In genomic region chr5:65336075-65336355, GRCm38 (mm10) we compare ENCODE assay signal across 9 mouse cellular contexts. TPM values are rescaled to one million over a fixed set of nuclear protein-coding genes. Genes with fewer than 3 reads are reported as not detected.
DNase-seq lines count a peak whose midpoint lies in the region; ATAC-seq and TF ChIP-seq lines count a peak whose summit lies in the region.
"Had no signal": no experiment of that assay in that cellular context is flagged by ENCODE, and none has a peak within 500 bp of the region (broad histone marks: within the 10 kb centered on the region; RNA-seq: fewer than 3 reads in every experiment).

No protein-coding gene starts in this region.

- no peak for TF ChIP-seq CTCF in G1E (IDR thresholded peaks at IDR 0.05; ENCODE audit: low read depth, low read length)

- no peak for ATAC-seq in heart, embryonic 16.5 days (replicated peaks; ENCODE audit: extremely low read depth, insufficient read depth, low FRiP score)
- ATAC-seq in G1E (ENCODE audit: extremely low read depth, insufficient number of reproducible peaks, low FRiP score, poor library complexity, severe bottlenecking): no peak

- peak overlapping the region; percentile 100 for H3K4me3 ChIP-seq in heart, embryonic 16.5 days (ENCODE audit: low read length)
- peak overlapping the region; percentile 94; the same call in 1 of the 2 replicates for H3K4me3 ChIP-seq in G1E (ENCODE audit: low read depth, low read length)
- peak overlapping the region; percentile 96 for H3K4me3 ChIP-seq in hindbrain, embryonic 10.5 days
- H3K4me3 ChIP-seq in midbrain, embryonic 10.5 days: peak overlapping the region; percentile 84

- H3K9ac ChIP-seq in heart, embryonic 16.5 days (ENCODE audit: low read length): no peak overlapping the region; the same call in 1 of the 2 replicates

- H3K36me3 ChIP-seq in heart, embryonic 16.5 days (ENCODE audit: control insufficient read depth, insufficient read depth): peaks cover 4% of the 10 kb centered on the region; the same call in 1 of the 2 replicates
- peaks cover 29% of the 10 kb centered on the region for H3K36me3 ChIP-seq in G1E (replicated peaks)
- H3K36me3 ChIP-seq in hindbrain, embryonic 10.5 days: peaks cover 28% of the 10 kb centered on the region
- H3K36me3 ChIP-seq in midbrain, embryonic 10.5 days: peaks cover 28% of the 10 kb centered on the region

- no peak for DNase-seq in heart, postnatal 14 days
- DNase-seq in G1E (ENCODE audit: low spot score): no peak
- no peak for DNase-seq in hindbrain, embryonic 10.5 days (ENCODE audit: low spot score)
- DNase-seq in midbrain, embryonic 10.5 days (ENCODE audit: low spot score): no peak
- no peak for DNase-seq in T-cell, adult 2 months (ENCODE audit: low spot score)
- no peak for DNase-seq in left cerebral cortex, postnatal 4 days
- no peak for DNase-seq in kidney, postnatal 25 days

- 0 out of 2 replicates have a peak, but pooled peaks cover 8% of the 10 kb centered on the region for H3K4me1 ChIP-seq in heart, embryonic 16.5 days (ENCODE audit: control insufficient read depth, insufficient read depth, low read length)
- peaks cover 24% of the 10 kb centered on the region for H3K4me1 ChIP-seq in G1E (ENCODE audit: insufficient read depth, low read depth, low read length)
- peaks cover 12% of the 10 kb centered on the region for H3K4me1 ChIP-seq in hindbrain, embryonic 10.5 days (replicated peaks)
- H3K4me1 ChIP-seq in midbrain, embryonic 10.5 days: peaks cover 20% of the 10 kb centered on the region

- intact Hi-C loops in heart, postnatal 14 days (cut with DNase I): loop anchor here (2.0 kb wide), 1 partner anchor 55 kb away; the partner anchor contains the start of genes Lias and Rpl9
- intact Hi-C loops in left cerebral cortex, postnatal 4 days (cut with DNase I): no loop called here

- H3K9me3 ChIP-seq in heart, embryonic 16.5 days (replicated peaks; ENCODE audit: control insufficient read depth, low read length): no peaks in the 10 kb centered on the region
- H3K9me3 ChIP-seq in G1E (replicated peaks): no peaks in the 10 kb centered on the region
- no peaks in the 10 kb centered on the region for H3K9me3 ChIP-seq in hindbrain, embryonic 10.5 days
- H3K9me3 ChIP-seq in midbrain, embryonic 10.5 days (replicated peaks): no peaks in the 10 kb centered on the region

- H3K4me2 ChIP-seq in heart, embryonic 16.5 days (ENCODE audit: low read depth, low read length): peak overlapping the region; percentile 91

- 22% methylated on average over 4 of the region's 4 CpGs for whole genome bisulfite sequencing in heart, embryonic 16.5 days
- WGBS in hindbrain, embryonic 10.5 days: 37% methylated on average over 4 of the region's 4 CpGs
- WGBS in midbrain, embryonic 10.5 days: 38% methylated on average over 4 of the region's 4 CpGs

- no peaks in the 10 kb centered on the region for H3K27me3 ChIP-seq in heart, embryonic 16.5 days (ENCODE audit: control insufficient read depth, insufficient read depth, low read length)
- H3K27me3 ChIP-seq in G1E (ENCODE audit: insufficient read depth, low read length): peaks cover 8% of the 10 kb centered on the region; the same call in 1 of the 2 replicates
- no peaks in the 10 kb centered on the region for H3K27me3 ChIP-seq in hindbrain, embryonic 10.5 days (ENCODE audit: insufficient read depth, poor library complexity, severe bottlenecking)
- H3K27me3 ChIP-seq in midbrain, embryonic 10.5 days (ENCODE audit: low read depth, poor library complexity, severe bottlenecking): no peaks in the 10 kb centered on the region

- no peak overlapping the region for H3K27ac ChIP-seq in heart, embryonic 16.5 days (ENCODE audit: low read length)
- H3K27ac ChIP-seq in hindbrain, embryonic 10.5 days: no peak overlapping the region; the same call in 1 of the 2 replicates
- H3K27ac ChIP-seq in midbrain, embryonic 10.5 days (replicated peaks): no peak overlapping the region

RNA-seq across cellular contexts. Expression of gene Rfc1, which starts 0.5 kb away (rescaled TPM):
- polyA plus RNA-seq in heart, embryonic 16.5 days (2015; fragmentation: Nextera tagmentation; extraction: Ambion mirVana): 50.1 and 55.2 TPM in 2 replicates
- 10 to 100 TPM; 25.1 to 25.5 TPM for total RNA-seq in heart, postnatal 14 days (2021)
- 109 and 133 TPM in 2 replicates for total RNA-seq in G1E (2014; fragmentation: Nextera tagmentation)
- total RNA-seq in G1E (2017): 98.5 and 111 TPM in 2 replicates
- polyA plus RNA-seq in G1E (2012): 10.4 and 33.4 TPM in 2 replicates
- 54.3 and 85.4 TPM in 2 replicates for polyA plus RNA-seq in hindbrain, embryonic 10.5 days (2016; fragmentation: Nextera tagmentation; extraction: Ambion mirVana)
- polyA plus RNA-seq in midbrain, embryonic 10.5 days (2016; fragmentation: Nextera tagmentation; extraction: Ambion mirVana): 87.3 and 103 TPM in 2 replicates
- total RNA-seq in left cerebral cortex, postnatal 4 days (2021): 10 to 100 TPM; 25.3 to 27.0 TPM

RNA-seq across cellular contexts. Expression of gene Klb, which starts 12.1 kb away (rescaled TPM):
- polyA plus RNA-seq in heart, embryonic 16.5 days (2015; fragmentation: Nextera tagmentation; extraction: Ambion mirVana): not detected in 2 replicates
- under 1 TPM; 0.12 to 0.55 TPM for total RNA-seq in heart, postnatal 14 days (2021)
- total RNA-seq in G1E (2014; fragmentation: Nextera tagmentation) (not detected in 2 replicates), G1E (2017) (0.05 and 0.17 TPM in 2 replicates)
- polyA plus RNA-seq in G1E (2012): not detected in 2 replicates
- polyA plus RNA-seq in hindbrain, embryonic 10.5 days (2016; fragmentation: Nextera tagmentation; extraction: Ambion mirVana): not detected in 2 replicates
- polyA plus RNA-seq in midbrain, embryonic 10.5 days (2016; fragmentation: Nextera tagmentation; extraction: Ambion mirVana): 0.06 TPM in 1 of 2 replicates, not detected in the other
- total RNA-seq in left cerebral cortex, postnatal 4 days (2021): under 1 TPM; 0.28 to 0.38 TPM
- total RNA-seq: monocyte, adult 5-6 weeks had no signal

RNA-seq across cellular contexts. Expression of gene Rpl9, which starts 55.2 kb away (rescaled TPM):
- 586 and 596 TPM in 2 replicates for polyA plus RNA-seq in heart, embryonic 16.5 days (2015; fragmentation: Nextera tagmentation; extraction: Ambion mirVana)
- total RNA-seq in heart, postnatal 14 days (2021): 100 to 1,000 TPM; 580 to 665 TPM
- total RNA-seq in G1E (2014; fragmentation: Nextera tagmentation) (1,060 and 1,117 TPM in 2 replicates), G1E (2017) (2,141 and 2,380 TPM in 2 replicates)
- 47.5 and 54.1 TPM in 2 replicates for polyA plus RNA-seq in G1E (2012)
- 863 and 960 TPM in 2 replicates for polyA plus RNA-seq in hindbrain, embryonic 10.5 days (2016; fragmentation: Nextera tagmentation; extraction: Ambion mirVana)
- 851 and 959 TPM in 2 replicates for polyA plus RNA-seq in midbrain, embryonic 10.5 days (2016; fragmentation: Nextera tagmentation; extraction: Ambion mirVana)
- 100 to 1,000 TPM; 777 to 795 TPM for total RNA-seq in left cerebral cortex, postnatal 4 days (2021)

RNA-seq across cellular contexts. Expression of gene Lias, which starts 55.3 kb away (rescaled TPM):
- 59.8 and 60.9 TPM in 2 replicates for polyA plus RNA-seq in heart, embryonic 16.5 days (2015; fragmentation: Nextera tagmentation; extraction: Ambion mirVana)
- 10 to 100 TPM; 53.3 to 60.3 TPM for total RNA-seq in heart, postnatal 14 days (2021)
- total RNA-seq in G1E (2014; fragmentation: Nextera tagmentation) (53.3 and 60.7 TPM in 2 replicates), G1E (2017) (40.3 and 53.1 TPM in 2 replicates)
- polyA plus RNA-seq in G1E (2012): 5.4 and 10.8 TPM in 2 replicates
- 60.5 and 67.9 TPM in 2 replicates for polyA plus RNA-seq in hindbrain, embryonic 10.5 days (2016; fragmentation: Nextera tagmentation; extraction: Ambion mirVana)
- polyA plus RNA-seq in midbrain, embryonic 10.5 days (2016; fragmentation: Nextera tagmentation; extraction: Ambion mirVana): 68.0 and 74.1 TPM in 2 replicates
- total RNA-seq in left cerebral cortex, postnatal 4 days (2021): 10 to 100 TPM; 33.5 to 35.5 TPM

Comparison
In these comparisons a context has a peak if more than half of its experiments do, and no peak if none do; other contexts are left out.
1. RNA of gene Rpl9, which starts 55.2 kb away (polyA plus RNA-seq): 851 to 959 TPM in midbrain, embryonic 10.5 days, 863 to 960 TPM in hindbrain, embryonic 10.5 days and 586 to 596 TPM in heart, embryonic 16.5 days; 47.5 to 54.1 TPM in G1E; every median in the first group is over 10 times any median in the second.
2. Peak in every context shown above with its lines, with median percentiles within 50 percentile points of each other: H3K4me3 ChIP-seq.